Comparison of ENCODE assay signal across 8 mouse cellular contexts in the genomic region with DNA sequence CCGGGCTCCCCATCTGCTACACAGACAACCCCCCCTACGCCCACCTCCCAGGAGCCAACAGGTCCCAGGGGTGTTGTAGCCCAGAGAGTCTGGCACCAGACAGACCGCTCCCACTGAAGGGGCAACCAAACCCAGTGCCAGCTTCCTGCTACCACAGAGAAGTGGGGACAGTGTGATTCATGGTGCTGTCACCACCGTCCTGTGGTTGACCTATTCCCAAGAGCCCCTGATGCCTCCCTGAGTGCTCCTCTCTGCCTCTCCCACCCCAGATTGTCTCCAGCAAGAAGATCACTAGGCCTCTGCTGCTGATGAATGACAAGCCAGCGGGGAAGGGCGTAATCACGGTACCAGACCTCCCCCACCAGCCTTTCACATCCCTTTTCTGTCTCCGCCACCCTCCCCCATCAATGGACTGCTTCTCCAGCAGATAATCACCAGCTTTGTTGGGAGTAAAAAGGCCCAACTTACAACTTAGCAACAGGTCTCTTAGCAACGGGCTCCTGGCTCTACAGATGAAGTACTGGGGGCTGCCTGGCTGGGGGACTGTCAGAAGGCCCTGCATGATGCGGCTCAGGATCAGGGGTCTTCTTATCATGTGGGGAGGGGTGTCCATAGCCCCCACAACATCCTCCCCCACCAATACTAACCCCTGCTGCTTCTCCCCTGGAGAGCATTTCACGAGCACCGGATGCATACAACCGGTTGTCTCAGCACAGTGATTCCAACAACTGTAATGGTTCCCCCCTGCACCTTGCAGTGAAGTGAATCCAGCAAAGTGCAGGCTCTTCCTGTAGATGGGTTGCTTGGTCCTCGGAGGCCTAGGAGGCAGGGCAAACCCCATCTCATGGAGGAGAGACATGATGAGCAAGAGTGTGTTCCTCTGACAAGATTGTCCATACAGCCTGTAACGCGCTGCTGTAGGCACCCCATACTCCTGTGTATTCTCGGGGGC. TPM values are rescaled to one million over a fixed set of nuclear protein-coding genes. Genes with fewer than 3 reads are reported as not detected.
A peak's percentile ranks its signal among the peaks of the same experiment; 100 is the strongest.
DNase-seq lines count a peak whose midpoint lies in the region; ATAC-seq lines count a peak whose summit lies in the region.

No protein-coding gene starts in this region.

- H3K9me3 ChIP-seq in embryonic facial prominence, embryonic 11.5 days (replicated peaks; ENCODE audit: control insufficient read depth, low read length) = no peaks in the 10 kb centered on the region
- H3K9me3 ChIP-seq in midbrain, embryonic 13.5 days = no peaks in the 10 kb centered on the region
- H3K9me3 ChIP-seq in stomach, embryonic 14.5 days (ENCODE audit: control insufficient read depth, low read depth, low read length) = no peaks in the 10 kb centered on the region

- H3K4me3 ChIP-seq in embryonic facial prominence, embryonic 11.5 days (ENCODE audit: low read depth, low read length) = no peak overlapping the region
- H3K4me3 ChIP-seq in midbrain, embryonic 13.5 days (replicated peaks) = no peak overlapping the region
- H3K4me3 ChIP-seq in stomach, embryonic 14.5 days (ENCODE audit: low read depth, low read length) = no peak overlapping the region

- 42% methylated on average over 17 of the region's 17 CpGs for WGBS in embryonic facial prominence, embryonic 11.5 days
- 21% methylated on average over 17 of the region's 17 CpGs for WGBS in midbrain, embryonic 13.5 days
- WGBS in stomach, embryonic 14.5 days = 56% methylated on average over 17 of the region's 17 CpGs

- no peaks in the 10 kb centered on the region for H3K27me3 ChIP-seq in embryonic facial prominence, embryonic 11.5 days (ENCODE audit: control insufficient read depth, insufficient read depth, low read length)
- H3K27me3 ChIP-seq in midbrain, embryonic 13.5 days = peaks cover 32% of the 10 kb centered on the region
- no peaks in the 10 kb centered on the region for H3K27me3 ChIP-seq in stomach, embryonic 14.5 days (ENCODE audit: control insufficient read depth, insufficient read depth, low read length)

- H3K9ac ChIP-seq in embryonic facial prominence, embryonic 11.5 days (replicated peaks; ENCODE audit: low read length) = no peak overlapping the region
- no peak overlapping the region for H3K9ac ChIP-seq in midbrain, embryonic 13.5 days (replicated peaks)
- H3K9ac ChIP-seq in stomach, embryonic 14.5 days (replicated peaks; ENCODE audit: low read depth, low read length) = no peak overlapping the region

- no peaks in the 10 kb centered on the region; the same call in 1 of the 2 replicates for H3K4me1 ChIP-seq in embryonic facial prominence, embryonic 11.5 days (ENCODE audit: control insufficient read depth, insufficient read depth, low read length)
- peaks cover 36% of the 10 kb centered on the region for H3K4me1 ChIP-seq in midbrain, embryonic 13.5 days (replicated peaks)
- no peaks in the 10 kb centered on the region for H3K4me1 ChIP-seq in stomach, embryonic 14.5 days (ENCODE audit: control insufficient read depth, insufficient read depth, low read length)

- H3K4me2 ChIP-seq in embryonic facial prominence, embryonic 11.5 days (ENCODE audit: low read depth, low read length) = peak overlapping the region; percentile 4; the same call in 1 of the 2 replicates
- H3K4me2 ChIP-seq in midbrain, embryonic 13.5 days (replicated peaks) = peak overlapping the region; percentile 11; the same call in 1 of the 2 replicates
- no peak overlapping the region for H3K4me2 ChIP-seq in stomach, embryonic 14.5 days (replicated peaks; ENCODE audit: low read depth, low read length)

- peak; percentile 72 for ATAC-seq in embryonic facial prominence, embryonic 11.5 days (replicated peaks; ENCODE audit: insufficient number of reproducible peaks, low FRiP score, low TSS enrichment, low read depth)
- peak; percentile 90 for ATAC-seq in midbrain, embryonic 13.5 days
- ATAC-seq in stomach, embryonic 14.5 days (ENCODE audit: insufficient number of reproducible peaks, insufficient read depth, low FRiP score, low read depth) = 0 out of 2 replicates have a peak, but pooled peaks have one; percentile 44

- DNase-seq in cerebellum, adult 11-12 months = peak; percentile 16
- no peak for DNase-seq in cerebellum, adult 11 months
- peak; percentile 66 for DNase-seq in embryonic facial prominence, embryonic 11.5 days (ENCODE audit: low spot score)
- DNase-seq in layer of hippocampus, adult 18-20 months (ENCODE audit: low spot score in 2 of 2) = peak; percentile 70 to 82
- DNase-seq in kidney, postnatal 14 days = no peak
- DNase-seq in adipocyte (ENCODE audit: low spot score) = no peak

- no peaks in the 10 kb centered on the region for H3K36me3 ChIP-seq in embryonic facial prominence, embryonic 11.5 days (replicated peaks; ENCODE audit: control insufficient read depth, insufficient read depth, low read depth, low read length)
- no peaks in the 10 kb centered on the region for H3K36me3 ChIP-seq in midbrain, embryonic 13.5 days
- H3K36me3 ChIP-seq in stomach, embryonic 14.5 days (ENCODE audit: control insufficient read depth, insufficient read depth, low read length) = no peaks in the 10 kb centered on the region

- no peak overlapping the region for H3K27ac ChIP-seq in embryonic facial prominence, embryonic 11.5 days (replicated peaks; ENCODE audit: low read depth, low read length)
- H3K27ac ChIP-seq in midbrain, embryonic 13.5 days = peak overlapping the region; percentile 84
- no peak overlapping the region for H3K27ac ChIP-seq in stomach, embryonic 14.5 days (ENCODE audit: low read length)

RNA-seq across cellular contexts. Expression of gene Cpne2, which starts 19.0 kb away (rescaled TPM):
- 6.9 and 8.8 TPM in 2 replicates for polyA plus RNA-seq in embryonic facial prominence, embryonic 11.5 days (2014; fragmentation: Nextera tagmentation; extraction: Ambion mirVana)
- total RNA-seq in layer of hippocampus, adult 18-20 months (2021) = 10 to 100 TPM; 41.9 to 48.2 TPM
- polyA plus RNA-seq in midbrain, embryonic 13.5 days (2015; fragmentation: Nextera tagmentation; extraction: Ambion mirVana) = 9.8 and 12.3 TPM in 2 replicates
- polyA plus RNA-seq in stomach, embryonic 14.5 days (2014; fragmentation: Nextera tagmentation; extraction: Ambion mirVana) = 12.2 and 14.9 TPM in 2 replicates

RNA-seq across cellular contexts. Expression of gene Rspry1, which starts 50.0 kb away (rescaled TPM):
- 45.4 and 47.4 TPM in 2 replicates for polyA plus RNA-seq in embryonic facial prominence, embryonic 11.5 days (2014; fragmentation: Nextera tagmentation; extraction: Ambion mirVana)
- total RNA-seq in layer of hippocampus, adult 18-20 months (2021) = 10 to 100 TPM; 25.1 to 26.4 TPM
- 56.6 and 57.3 TPM in 2 replicates for polyA plus RNA-seq in midbrain, embryonic 13.5 days (2015; fragmentation: Nextera tagmentation; extraction: Ambion mirVana)
- polyA plus RNA-seq in stomach, embryonic 14.5 days (2014; fragmentation: Nextera tagmentation; extraction: Ambion mirVana) = 35.2 and 36.5 TPM in 2 replicates

RNA-seq across cellular contexts. Expression of gene Fam192a, which starts 50.0 kb away (rescaled TPM):
- polyA plus RNA-seq in embryonic facial prominence, embryonic 11.5 days (2014; fragmentation: Nextera tagmentation; extraction: Ambion mirVana) = 106 and 109 TPM in 2 replicates
- total RNA-seq in layer of hippocampus, adult 18-20 months (2021) = 10 to 100 TPM; 37.7 to 46.2 TPM
- polyA plus RNA-seq in midbrain, embryonic 13.5 days (2015; fragmentation: Nextera tagmentation; extraction: Ambion mirVana) = 96.4 and 106 TPM in 2 replicates
- polyA plus RNA-seq in stomach, embryonic 14.5 days (2014; fragmentation: Nextera tagmentation; extraction: Ambion mirVana) = 57.1 and 72.0 TPM in 2 replicates

Comparison
In these comparisons a context has a peak if more than half of its experiments do, and no peak if none do; other contexts are left out.
1. DNase-seq: peak in cerebellum, adult 11-12 months (single experiment), embryonic facial prominence, embryonic 11.5 days (single experiment) and layer of hippocampus, adult 18-20 months (2 of 2); none in cerebellum, adult 11 months (single experiment), kidney, postnatal 14 days (single experiment) and adipocyte (single experiment).
2. Peak in every context shown above with its lines, with median percentiles within 50 percentile points of each other: ATAC-seq.